Mouse (Mus musculus): ENCODE measurements around the gene Cfap73. TPM values are rescaled to one million over a fixed set of nuclear protein-coding genes. Genes with fewer than 3 reads are reported as not detected.

The Cfap73 gene
- polyA plus RNA-seq, 1 experiment = not detected

DNA sequence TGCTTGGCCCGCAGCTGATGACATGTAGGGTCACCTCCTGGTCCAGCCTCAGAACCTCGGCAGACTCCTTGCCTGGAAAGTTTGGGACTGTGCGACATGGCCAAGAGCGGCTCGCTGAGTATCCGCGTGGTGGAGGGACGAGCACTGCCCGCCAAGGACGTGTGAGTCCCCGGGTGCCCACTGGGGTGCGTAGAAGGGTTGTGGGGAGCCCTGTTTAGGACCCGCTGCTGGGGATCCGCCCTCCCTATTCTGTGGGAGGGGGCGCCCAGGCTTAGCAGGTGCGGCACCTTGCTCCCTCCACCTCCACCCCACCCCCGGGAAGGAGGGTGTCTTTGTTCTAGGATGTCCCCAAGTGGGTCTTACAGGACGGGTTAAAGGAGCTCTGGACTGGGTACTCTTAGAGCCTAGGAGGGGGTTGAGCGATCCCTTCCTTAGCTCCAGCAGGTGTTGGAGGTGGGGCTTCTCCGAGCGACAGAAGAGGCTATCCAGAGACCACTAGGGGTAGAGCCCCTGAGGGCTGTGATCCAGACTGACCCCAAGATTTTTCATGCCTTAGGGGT is 15.4 kb upstream of the Cfap73 start:
- no peaks in the 10 kb centered on the region for H3K36me3 ChIP-seq (ENCODE audit: control insufficient read depth, insufficient read depth, low read length, poor library complexity, severe bottlenecking)
- H3K4me1 ChIP-seq (ENCODE audit: control insufficient read depth, insufficient read depth, low read length) = peaks cover 2% of the 10 kb centered on the region
- no peaks in the 10 kb centered on the region for H3K9me3 ChIP-seq (replicated peaks; ENCODE audit: control insufficient read depth, insufficient read depth, low read length, poor library complexity, severe bottlenecking)
- H3K9ac ChIP-seq (ENCODE audit: low read depth, poor library complexity, severe bottlenecking) = peak overlapping the region; percentile 1
- peak overlapping the region; percentile 57 for H3K4me3 ChIP-seq (ENCODE audit: low read depth, low read length)
- no peaks in the 10 kb centered on the region for H3K27me3 ChIP-seq (ENCODE audit: control insufficient read depth, insufficient read depth, low read length, poor library complexity, severe bottlenecking)
- H3K27ac ChIP-seq (ENCODE audit: insufficient read depth, low read length) = no peak overlapping the region
- TF ChIP-seq CTCF (IDR thresholded peaks at IDR 0.05; ENCODE audit: low read depth, low read length) = no peak
- TF ChIP-seq POLR2A (IDR thresholded peaks at IDR 0.05; ENCODE audit: insufficient read depth, low read length) = no peak
- TF ChIP-seq EP300 (IDR thresholded peaks at IDR 0.05; ENCODE audit: insufficient read depth, low read depth, low read length) = no peak

DNA sequence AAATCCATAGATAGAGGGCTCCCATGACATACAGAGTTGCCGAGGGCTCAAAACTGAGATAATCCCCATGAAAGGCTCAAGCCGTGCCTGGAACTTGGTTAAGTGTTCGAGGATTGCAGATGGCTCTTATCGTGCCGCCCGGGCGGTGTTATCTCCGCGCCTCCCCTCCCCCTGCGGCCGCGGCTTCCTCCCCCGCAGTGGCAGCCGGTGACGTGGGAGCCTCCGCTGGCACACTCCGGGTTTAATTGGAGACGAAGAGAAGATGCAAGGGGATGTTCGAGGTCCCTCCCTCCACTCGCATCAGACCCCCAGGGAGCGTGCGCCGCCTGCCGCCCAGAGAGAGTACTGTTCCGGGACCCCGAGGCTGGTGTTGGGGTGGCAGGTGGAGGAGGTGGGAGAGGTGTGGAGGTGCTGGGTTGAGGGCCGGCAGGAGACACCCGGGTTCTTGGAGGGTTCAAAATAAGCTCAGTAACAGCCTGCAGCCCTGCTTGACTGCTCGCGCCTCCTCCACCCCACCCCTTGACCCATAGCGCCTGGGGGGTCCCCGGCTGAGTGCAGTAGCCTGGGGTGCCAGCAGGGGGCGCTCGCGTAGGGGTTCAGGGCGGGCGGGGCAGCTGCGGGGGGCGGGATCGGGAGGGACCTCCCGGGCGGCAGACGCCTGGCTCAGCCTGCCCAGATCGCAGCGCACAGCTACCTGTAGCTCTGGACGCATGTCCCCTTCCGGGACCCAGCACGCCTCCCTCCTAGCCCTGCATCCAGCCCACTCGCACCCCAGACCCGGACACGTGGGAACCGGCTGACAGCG is 14.7 kb upstream of the Cfap73 start, which contains the start of gene Rasal1:
TSS of gene Rasal1 (plus strand) at position 244 of the 805 bp plus-strand sequence.
- H3K27ac ChIP-seq (ENCODE audit: insufficient read depth, low read length) = no peak within 1 kb of the TSS
- no peaks in the 10 kb centered on the region for H3K9me3 ChIP-seq (replicated peaks; ENCODE audit: control insufficient read depth, insufficient read depth, low read length, poor library complexity, severe bottlenecking)
- peaks cover 2% of the 10 kb centered on the region for H3K4me1 ChIP-seq (ENCODE audit: control insufficient read depth, insufficient read depth, low read length)
- peak within 1 kb of the TSS; percentile 1 for H3K9ac ChIP-seq (ENCODE audit: low read depth, poor library complexity, severe bottlenecking)
- H3K36me3 ChIP-seq (ENCODE audit: control insufficient read depth, insufficient read depth, low read length, poor library complexity, severe bottlenecking) = no peaks in the 10 kb centered on the region
- peak within 1 kb of the TSS; percentile 57 for H3K4me3 ChIP-seq (ENCODE audit: low read depth, low read length)
- no peaks in the 10 kb centered on the region for H3K27me3 ChIP-seq (ENCODE audit: control insufficient read depth, insufficient read depth, low read length, poor library complexity, severe bottlenecking)
- TF ChIP-seq EP300 (IDR thresholded peaks at IDR 0.05; ENCODE audit: insufficient read depth, low read depth, low read length) = no peak
- peak; percentile 55 for TF ChIP-seq CTCF (IDR thresholded peaks at IDR 0.05; ENCODE audit: low read depth, low read length)

DNA sequence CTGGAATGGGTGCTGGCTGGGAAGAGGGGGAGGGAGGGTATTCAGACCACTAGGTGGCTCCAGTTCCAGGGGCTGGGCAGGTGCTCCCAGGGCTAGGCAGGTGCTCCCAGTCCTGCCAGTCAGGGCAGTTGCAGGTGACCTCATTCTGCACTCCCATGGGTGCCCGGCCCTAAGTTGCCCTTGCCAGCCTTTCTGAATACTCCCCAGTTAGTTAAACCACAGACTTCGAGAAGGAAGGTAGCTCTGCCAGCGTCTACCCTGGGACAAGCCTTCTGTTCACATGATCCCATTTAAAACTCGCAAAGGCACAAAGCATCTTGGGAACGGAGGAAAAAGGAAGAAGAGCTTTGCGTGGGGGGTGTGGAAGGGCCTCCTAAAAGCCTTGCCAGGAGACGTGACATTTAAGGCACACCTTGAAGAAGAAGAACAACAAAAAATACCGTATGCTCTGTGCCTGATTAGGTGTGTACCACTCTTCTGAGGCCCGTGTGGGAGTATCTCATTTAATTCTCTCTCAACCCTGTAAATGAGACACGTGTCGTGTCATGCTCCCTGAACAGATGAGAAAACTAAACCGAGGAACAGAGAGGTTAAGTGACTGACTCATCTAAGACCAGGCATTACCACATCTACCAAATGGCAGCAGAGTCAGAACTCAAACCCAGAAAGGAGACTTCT is 13.9 kb upstream of the Cfap73 start:
- Histone ChIP-seq H3K9ac (ENCODE audit: low read depth, poor library complexity, severe bottlenecking) (no peak overlapping the region), H3K27ac (ENCODE audit: insufficient read depth, low read length) (no peak overlapping the region), H3K36me3 (ENCODE audit: control insufficient read depth, insufficient read depth, low read length, poor library complexity, severe bottlenecking) (no peaks in the 10 kb centered on the region), H3K4me1 (ENCODE audit: control insufficient read depth, insufficient read depth, low read length) (peaks cover 2% of the 10 kb centered on the region), H3K27me3 (ENCODE audit: control insufficient read depth, insufficient read depth, low read length, poor library complexity, severe bottlenecking) (no peaks in the 10 kb centered on the region), H3K4me3 (ENCODE audit: low read depth, low read length) (no peak overlapping the region), H3K9me3 (replicated peaks; ENCODE audit: control insufficient read depth, insufficient read depth, low read length, poor library complexity, severe bottlenecking) (no peaks in the 10 kb centered on the region)
- TF ChIP-seq CTCF (IDR thresholded peaks at IDR 0.05; ENCODE audit: low read depth, low read length) (peak; percentile 61), POLR2A (IDR thresholded peaks at IDR 0.05; ENCODE audit: insufficient read depth, low read length) (no peak), EP300 (IDR thresholded peaks at IDR 0.05; ENCODE audit: insufficient read depth, low read depth, low read length) (no peak)

DNA sequence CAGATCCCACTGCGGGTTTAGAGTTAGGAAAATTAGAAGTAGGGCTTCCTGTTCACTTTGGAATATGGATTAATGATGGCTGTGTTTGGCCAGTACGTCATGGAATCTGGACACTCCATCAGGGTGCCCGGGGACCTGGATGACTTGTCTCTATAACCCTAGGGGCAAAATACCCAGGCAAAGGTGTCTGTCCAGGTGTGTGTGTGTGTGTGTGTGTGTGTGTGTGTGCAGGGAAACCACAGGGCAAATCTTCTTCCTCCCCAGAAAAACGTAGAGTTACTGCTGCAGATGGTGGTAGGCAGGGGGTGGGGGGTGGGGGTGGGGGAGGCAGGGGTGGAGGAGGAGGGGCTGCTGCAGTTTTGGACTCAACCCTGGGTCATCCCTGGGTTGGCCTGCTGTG is 13.3 kb upstream of the Cfap73 start:
- no peak overlapping the region for H3K4me3 ChIP-seq (ENCODE audit: low read depth, low read length)
- H3K27me3 ChIP-seq (ENCODE audit: control insufficient read depth, insufficient read depth, low read length, poor library complexity, severe bottlenecking) = no peaks in the 10 kb centered on the region
- H3K9ac ChIP-seq (ENCODE audit: low read depth, poor library complexity, severe bottlenecking) = no peak overlapping the region
- no peaks in the 10 kb centered on the region for H3K4me1 ChIP-seq (ENCODE audit: control insufficient read depth, insufficient read depth, low read length)
- no peak for TF ChIP-seq EP300 (IDR thresholded peaks at IDR 0.05; ENCODE audit: insufficient read depth, low read depth, low read length)
- TF ChIP-seq POLR2A (IDR thresholded peaks at IDR 0.05; ENCODE audit: insufficient read depth, low read length) = no peak
- no peak for TF ChIP-seq CTCF (IDR thresholded peaks at IDR 0.05; ENCODE audit: low read depth, low read length)
- H3K9me3 ChIP-seq (replicated peaks; ENCODE audit: control insufficient read depth, insufficient read depth, low read length, poor library complexity, severe bottlenecking) = no peaks in the 10 kb centered on the region
- no peak overlapping the region for H3K27ac ChIP-seq (ENCODE audit: insufficient read depth, low read length)
- H3K36me3 ChIP-seq (ENCODE audit: control insufficient read depth, insufficient read depth, low read length, poor library complexity, severe bottlenecking) = no peaks in the 10 kb centered on the region

DNA sequence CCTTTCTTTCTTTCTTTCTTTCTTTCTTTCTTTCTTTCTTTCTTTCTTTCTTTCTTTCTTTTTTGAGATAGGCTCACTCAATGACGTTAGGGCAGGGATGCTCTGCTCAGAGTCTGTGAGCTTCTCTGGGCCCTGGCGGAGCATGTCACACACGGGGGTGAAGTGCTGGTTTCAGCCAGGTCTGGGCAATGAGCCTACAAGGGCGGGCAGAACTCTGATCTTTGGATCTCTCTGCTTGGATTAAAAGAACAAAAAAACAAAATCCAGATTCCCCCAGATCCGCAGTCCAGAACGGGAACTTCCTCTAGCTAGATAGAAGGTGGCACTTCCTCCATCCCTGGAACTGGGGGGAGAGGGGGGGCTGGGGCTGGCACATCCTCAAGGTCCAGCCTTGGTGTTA is 11.8 kb upstream of the Cfap73 start:
- H3K36me3 ChIP-seq (ENCODE audit: control insufficient read depth, insufficient read depth, low read length, poor library complexity, severe bottlenecking) = no peaks in the 10 kb centered on the region
- no peak overlapping the region for H3K27ac ChIP-seq (ENCODE audit: insufficient read depth, low read length)
- no peak overlapping the region for H3K4me3 ChIP-seq (ENCODE audit: low read depth, low read length)
- no peak overlapping the region for H3K9ac ChIP-seq (ENCODE audit: low read depth, poor library complexity, severe bottlenecking)
- TF ChIP-seq CTCF (IDR thresholded peaks at IDR 0.05; ENCODE audit: low read depth, low read length) = no peak
- no peak for TF ChIP-seq POLR2A (IDR thresholded peaks at IDR 0.05; ENCODE audit: insufficient read depth, low read length)
- no peak for TF ChIP-seq EP300 (IDR thresholded peaks at IDR 0.05; ENCODE audit: insufficient read depth, low read depth, low read length)
- H3K27me3 ChIP-seq (ENCODE audit: control insufficient read depth, insufficient read depth, low read length, poor library complexity, severe bottlenecking) = no peaks in the 10 kb centered on the region
- no peaks in the 10 kb centered on the region for H3K4me1 ChIP-seq (ENCODE audit: control insufficient read depth, insufficient read depth, low read length)
- H3K9me3 ChIP-seq (replicated peaks; ENCODE audit: control insufficient read depth, insufficient read depth, low read length, poor library complexity, severe bottlenecking) = no peaks in the 10 kb centered on the region

DNA sequence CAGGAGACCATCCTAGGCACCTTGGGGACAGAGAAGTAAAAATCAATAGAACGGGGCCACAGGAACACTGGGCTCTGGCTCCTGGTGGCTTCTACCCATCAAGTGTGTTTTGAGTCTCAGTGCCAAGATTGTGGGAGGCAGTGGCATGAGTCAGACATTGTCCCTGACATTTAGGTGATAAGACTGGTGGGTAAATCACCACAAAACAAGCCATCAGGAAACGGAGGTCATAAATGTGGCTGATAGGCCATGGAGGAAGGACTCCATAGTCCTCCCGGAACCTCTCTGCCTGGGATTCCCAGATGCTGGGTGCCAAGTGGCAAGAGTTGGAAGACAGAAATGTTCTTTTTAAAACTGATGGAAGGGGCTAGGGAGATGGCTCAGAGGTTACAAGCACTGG is 10.2 kb upstream of the Cfap73 start:
- H3K4me1 ChIP-seq (ENCODE audit: control insufficient read depth, insufficient read depth, low read length) = no peaks in the 10 kb centered on the region
- no peak overlapping the region for H3K9ac ChIP-seq (ENCODE audit: low read depth, poor library complexity, severe bottlenecking)
- no peaks in the 10 kb centered on the region for H3K9me3 ChIP-seq (replicated peaks; ENCODE audit: control insufficient read depth, insufficient read depth, low read length, poor library complexity, severe bottlenecking)
- H3K36me3 ChIP-seq (ENCODE audit: control insufficient read depth, insufficient read depth, low read length, poor library complexity, severe bottlenecking) = no peaks in the 10 kb centered on the region
- TF ChIP-seq POLR2A (IDR thresholded peaks at IDR 0.05; ENCODE audit: insufficient read depth, low read length) (no peak), CTCF (IDR thresholded peaks at IDR 0.05; ENCODE audit: low read depth, low read length) (no peak), EP300 (IDR thresholded peaks at IDR 0.05; ENCODE audit: insufficient read depth, low read depth, low read length) (no peak)
- no peaks in the 10 kb centered on the region for H3K27me3 ChIP-seq (ENCODE audit: control insufficient read depth, insufficient read depth, low read length, poor library complexity, severe bottlenecking)
- H3K4me3 ChIP-seq (ENCODE audit: low read depth, low read length) = no peak overlapping the region
- no peak overlapping the region for H3K27ac ChIP-seq (ENCODE audit: insufficient read depth, low read length)
